Mouse (Mus musculus) embryonic facial prominence, embryonic 11.5 days (tissue): ENCODE results near the gene Myo1f. TPM values are rescaled to one million over a fixed set of nuclear protein-coding genes. Genes with fewer than 3 reads are reported as not detected.

Source experiments
- ATAC-seq: fragments of 200-750 bp; cut with Nextera tagmentation; replicated peaks from 2 replicates; pipeline ENCODE4 v1.8.0; 2017; ENCODE audit warnings: low read depth; ENCODE audit not compliant: insufficient number of reproducible peaks, low FRiP score, low TSS enrichment
- DNase-seq: peaks from one replicate; pipeline ENCODE4 v3.0.0-alpha.2; 2015; ENCODE audit warnings: low spot score
- H3K27ac ChIP-seq: fragments of 300-500 bp; sonication (generic); replicated peaks from 2 replicates; pipeline ENCODE4 v1.5.1; 2014; ENCODE audit warnings: mild to moderate bottlenecking, low read depth, low read length, control low read depth
- H3K27me3 ChIP-seq: fragments of 300-500 bp; sonication (generic); 2 replicates; pipeline ENCODE4 v1.6.1; 2014; ENCODE audit warnings: mild to moderate bottlenecking, low read length, moderate library complexity, mixed read lengths; ENCODE audit not compliant: control insufficient read depth, insufficient read depth
- H3K36me3 ChIP-seq: fragments of 300-500 bp; sonication (generic); replicated peaks from 2 replicates; pipeline ENCODE4 v1.6.1; 2014; ENCODE audit warnings: low read depth, mild to moderate bottlenecking, low read length, moderate library complexity, mixed read lengths; ENCODE audit not compliant: control insufficient read depth, insufficient read depth
- H3K4me1 ChIP-seq: fragments of 300-500 bp; sonication (generic); 2 replicates; pipeline ENCODE4 v1.6.1; 2014; ENCODE audit warnings: low read length, mixed read lengths; ENCODE audit not compliant: control insufficient read depth, insufficient read depth
- H3K4me2 ChIP-seq: fragments of 300-500 bp; sonication (generic); 2 replicates; pipeline ENCODE4 v1.6.1; 2014; ENCODE audit warnings: low read depth, mild to moderate bottlenecking, control low read depth, low read length, moderate library complexity
- H3K4me3 ChIP-seq: fragments of 300-500 bp; sonication (generic); 2 replicates; pipeline ENCODE4 v1.5.1; 2014; ENCODE audit warnings: low read depth, low read length, control low read depth
- H3K9ac ChIP-seq: fragments of 300-500 bp; sonication (generic); replicated peaks from 2 replicates; pipeline ENCODE4 v1.6.1; 2014; ENCODE audit warnings: mild to moderate bottlenecking, control low read depth, low read length
- H3K9me3 ChIP-seq: fragments of 300-500 bp; sonication (generic); replicated peaks from 2 replicates; pipeline ENCODE4 v1.6.1; 2016; ENCODE audit warnings: mild to moderate bottlenecking, low read length, inconsistent platforms, mixed read lengths; ENCODE audit not compliant: control insufficient read depth
- WGBS: fragments of 180-500 bp; shearing (Covaris S2); extraction: QIAGEN DNeasy Blood & Tissue Kit; methylation state at CpG from one replicate; pipeline ENCODE4 v1.1.7; 2014; 5-methylcytosine and 5-hydroxymethylcytosine counted together
- polyA plus RNA-seq: library from polyadenylated mRNA; unstranded; fragments of >200 nt; fragmentation: Nextera tagmentation; extraction: Ambion mirVana; gene quantifications from 2 replicates; pipeline ENCODE4 v1.2.1, GENCODE M21; 2014

Myo1f gene
- polyA plus RNA-seq, 1 experiment from 2014 or later: 1.6 TPM

- no peaks in the 10 kb centered on the region for H3K27me3 ChIP-seq
- no peak overlapping the region for H3K27ac ChIP-seq
- ATAC-seq: no peak
- no peak for DNase-seq
- H3K36me3 ChIP-seq: peaks cover 3% of the 10 kb centered on the region; the same call in 1 of the 2 replicates
- no peak overlapping the region for H3K9ac ChIP-seq
- H3K4me3 ChIP-seq: no peak overlapping the region
- H3K4me2 ChIP-seq: no peak overlapping the region
- 91% methylated on average over 3 of the region's 3 CpGs for WGBS
- H3K4me1 ChIP-seq: no peaks in the 10 kb centered on the region; the same call in 1 of the 2 replicates
- no peaks in the 10 kb centered on the region for H3K9me3 ChIP-seq
Measured at GRCm38 (mm10) chr17:33627281-33627680, 71.8 kb downstream of the Myo1f start.

GRCm38 (mm10) chr17:33628621-33629486 is 73.3 kb downstream of the Myo1f start, which contains the start of gene Zfp414:
TSS of gene Zfp414 (plus strand) at chr17:33629090.
- peak within 1 kb of the TSS; percentile 66 for H3K4me3 ChIP-seq
- H3K36me3 ChIP-seq: peaks cover 3% of the 10 kb centered on the region; the same call in 1 of the 2 replicates
- H3K4me1 ChIP-seq: no peaks in the 10 kb centered on the region; the same call in 1 of the 2 replicates
- H3K27me3 ChIP-seq: no peaks in the 10 kb centered on the region
- peak within 1 kb of the TSS; percentile 65 for H3K4me2 ChIP-seq
- peak; percentile 91 for ATAC-seq
- DNase-seq: peak; percentile 98
- H3K9ac ChIP-seq: peak within 1 kb of the TSS; percentile 90
- 3% methylated on average over 33 of the region's 35 CpGs for WGBS
- peak within 1 kb of the TSS; percentile 96 for H3K27ac ChIP-seq
- no peaks in the 10 kb centered on the region for H3K9me3 ChIP-seq

- peak overlapping the region; percentile 66 for H3K4me3 ChIP-seq
- H3K27me3 ChIP-seq: no peaks in the 10 kb centered on the region
- DNase-seq (no peak), ATAC-seq (0 out of 2 replicates have a peak, but pooled peaks have one; percentile 2)
- H3K36me3 ChIP-seq: peaks cover 3% of the 10 kb centered on the region; the same call in 1 of the 2 replicates
- no peaks in the 10 kb centered on the region for H3K9me3 ChIP-seq
- no peaks in the 10 kb centered on the region; the same call in 1 of the 2 replicates for H3K4me1 ChIP-seq
- H3K27ac ChIP-seq: peak overlapping the region; percentile 96
- H3K4me2 ChIP-seq: peak overlapping the region; percentile 65
- peak overlapping the region; percentile 90 for H3K9ac ChIP-seq
- 75% methylated on average over 12 of the region's 12 CpGs for WGBS
Measured at GRCm38 (mm10) chr17:33629487-33630125, 74.1 kb downstream of the Myo1f start.

GRCm38 (mm10) chr17:33630171-33630895 is 74.8 kb downstream of the Myo1f start:
- no peaks in the 10 kb centered on the region; the same call in 1 of the 2 replicates for H3K4me1 ChIP-seq
- no peak for ATAC-seq
- H3K27me3 ChIP-seq: no peaks in the 10 kb centered on the region
- H3K9ac ChIP-seq: no peak overlapping the region
- WGBS: 87% methylated on average over 13 of the region's 13 CpGs
- no peak for DNase-seq
- no peak overlapping the region; the same call in 1 of the 2 replicates for H3K4me3 ChIP-seq
- H3K4me2 ChIP-seq: no peak overlapping the region
- no peak overlapping the region for H3K27ac ChIP-seq
- no peaks in the 10 kb centered on the region for H3K9me3 ChIP-seq
- H3K36me3 ChIP-seq: peaks cover 3% of the 10 kb centered on the region; the same call in 1 of the 2 replicates

- no peak overlapping the region for H3K9ac ChIP-seq
- no peaks in the 10 kb centered on the region for H3K27me3 ChIP-seq
- H3K36me3 ChIP-seq: peaks cover 3% of the 10 kb centered on the region; the same call in 1 of the 2 replicates
- DNase-seq: no peak
- no peak overlapping the region for H3K27ac ChIP-seq
- H3K9me3 ChIP-seq: no peaks in the 10 kb centered on the region
- ATAC-seq: no peak
- WGBS: 94% methylated on average over 9 of the region's 9 CpGs
- no peak overlapping the region for H3K4me2 ChIP-seq
- H3K4me3 ChIP-seq: no peak overlapping the region
- no peaks in the 10 kb centered on the region; the same call in 1 of the 2 replicates for H3K4me1 ChIP-seq
Measured at GRCm38 (mm10) chr17:33631236-33631635, 75.7 kb downstream of the Myo1f start.

- Histone ChIP-seq H3K9ac (no peak overlapping the region), H3K27me3 (no peaks in the 10 kb centered on the region), H3K4me3 (no peak overlapping the region), H3K4me2 (no peak overlapping the region), H3K27ac (no peak overlapping the region), H3K4me1 (no peaks in the 10 kb centered on the region; the same call in 1 of the 2 replicates), H3K36me3 (peaks cover 3% of the 10 kb centered on the region; the same call in 1 of the 2 replicates), H3K9me3 (no peaks in the 10 kb centered on the region)
- DNase-seq: no peak
- no peak for ATAC-seq
- WGBS: 89% methylated on average over 5 of the region's 5 CpGs
Measured at GRCm38 (mm10) chr17:33631796-33632195, 76.3 kb downstream of the Myo1f start.

GRCm38 (mm10) chr17:33637038-33637437 is 81.5 kb downstream of the Myo1f start:
- Histone ChIP-seq H3K9ac (no peak overlapping the region), H3K4me1 (no peaks in the 10 kb centered on the region), H3K36me3 (peaks cover under 1% of the 10 kb centered on the region; the same call in 1 of the 2 replicates), H3K9me3 (no peaks in the 10 kb centered on the region), H3K27ac (no peak overlapping the region), H3K27me3 (no peaks in the 10 kb centered on the region), H3K4me3 (no peak overlapping the region), H3K4me2 (no peak overlapping the region)
- DNase-seq (no peak), ATAC-seq (no peak)
- 82% methylated on average over 2 of the region's 2 CpGs for WGBS
